Mouse (Mus musculus): ENCODE data around the gene Gm8122. TPM values are rescaled to one million over a fixed set of nuclear protein-coding genes. Genes with fewer than 3 reads are reported as not detected.
"Not testable (repeated sequence)": the region's sequence is repeated elsewhere in the genome, so short reads cannot be mapped to it uniquely, and the experiment has no call there.

Gm8122 gene
- polyA plus RNA-seq, 1 experiment from 2014 or later = not detected

- not testable (repeated sequence) for ATAC-seq (ENCODE audit: insufficient number of reproducible peaks, insufficient read depth, low FRiP score, low read depth); H3K27ac ChIP-seq (replicated peaks in 1 of 2; ENCODE audit: control insufficient read depth in 1 of 2, insufficient read depth in 1 of 2, low read depth in 2 of 2, low read length in 2 of 2); H3K4me2 ChIP-seq (ENCODE audit: low read length); H3K9ac ChIP-seq (ENCODE audit: low read length); H3K9me3 ChIP-seq (ENCODE audit: control insufficient read depth, low read length); H3K27me3 ChIP-seq (ENCODE audit: control insufficient read depth, insufficient read depth, low read length); H3K4me3 ChIP-seq (ENCODE audit: control insufficient read depth in 1 of 2, insufficient read depth in 1 of 2, low read depth in 1 of 2, low read length in 2 of 2); H3K4me1 ChIP-seq (ENCODE audit: control insufficient read depth in 2 of 2, insufficient read depth in 2 of 2, low read length in 2 of 2); H3K36me3 ChIP-seq (ENCODE audit: control insufficient read depth, insufficient read depth, low read length)
- 33% methylated on average over 2 of the region's 2 CpGs for WGBS
Observed at GRCm38 (mm10) chr14:43268521-43269084, 33.5 kb upstream of the Gm8122 start.

GRCm38 (mm10) chr14:43263421-43263820 is 28.3 kb upstream of the Gm8122 start:
- not testable (repeated sequence) for H3K36me3 ChIP-seq (ENCODE audit: control insufficient read depth, insufficient read depth, low read length); H3K9me3 ChIP-seq (ENCODE audit: control insufficient read depth, low read length); ATAC-seq (ENCODE audit: insufficient number of reproducible peaks, insufficient read depth, low FRiP score, low read depth); H3K4me1 ChIP-seq (ENCODE audit: control insufficient read depth in 2 of 2, insufficient read depth in 2 of 2, low read length in 2 of 2); H3K27ac ChIP-seq (replicated peaks in 1 of 2; ENCODE audit: control insufficient read depth in 1 of 2, insufficient read depth in 1 of 2, low read depth in 2 of 2, low read length in 2 of 2); H3K4me2 ChIP-seq (ENCODE audit: low read length); H3K9ac ChIP-seq (ENCODE audit: low read length); H3K4me3 ChIP-seq (ENCODE audit: control insufficient read depth in 1 of 2, insufficient read depth in 1 of 2, low read depth in 1 of 2, low read length in 2 of 2); H3K27me3 ChIP-seq (ENCODE audit: control insufficient read depth, insufficient read depth, low read length)
- WGBS = 82% methylated on average over 3 of the region's 3 CpGs

GRCm38 (mm10) chr14:43258349-43258748 is 23.2 kb upstream of the Gm8122 start, which contains the start of gene Gm8126:
Gm8126 (plus strand) TSS chr14:43258649.
- H3K9ac ChIP-seq (ENCODE audit: low read length); H3K4me1 ChIP-seq (ENCODE audit: control insufficient read depth in 2 of 2, insufficient read depth in 2 of 2, low read length in 2 of 2); H3K36me3 ChIP-seq (ENCODE audit: control insufficient read depth, insufficient read depth, low read length); H3K9me3 ChIP-seq (ENCODE audit: control insufficient read depth, low read length); H3K27ac ChIP-seq (replicated peaks in 1 of 2; ENCODE audit: control insufficient read depth in 1 of 2, insufficient read depth in 1 of 2, low read depth in 2 of 2, low read length in 2 of 2); H3K4me2 ChIP-seq (ENCODE audit: low read length); H3K4me3 ChIP-seq (ENCODE audit: control insufficient read depth in 1 of 2, insufficient read depth in 1 of 2, low read depth in 1 of 2, low read length in 2 of 2); ATAC-seq (ENCODE audit: insufficient number of reproducible peaks, insufficient read depth, low FRiP score, low read depth); H3K27me3 ChIP-seq (ENCODE audit: control insufficient read depth, insufficient read depth, low read length): not testable (repeated sequence)
- WGBS = 84% methylated on average over 3 of the region's 4 CpGs

- not testable (repeated sequence) for ATAC-seq (ENCODE audit: insufficient number of reproducible peaks, insufficient read depth, low FRiP score, low read depth); H3K4me1 ChIP-seq (ENCODE audit: control insufficient read depth in 2 of 2, insufficient read depth in 2 of 2, low read length in 2 of 2); H3K9ac ChIP-seq (ENCODE audit: low read length); H3K4me2 ChIP-seq (ENCODE audit: low read length); H3K9me3 ChIP-seq (ENCODE audit: control insufficient read depth, low read length); H3K4me3 ChIP-seq (ENCODE audit: control insufficient read depth in 1 of 2, insufficient read depth in 1 of 2, low read depth in 1 of 2, low read length in 2 of 2); H3K27me3 ChIP-seq (ENCODE audit: control insufficient read depth, insufficient read depth, low read length); H3K36me3 ChIP-seq (ENCODE audit: control insufficient read depth, insufficient read depth, low read length); H3K27ac ChIP-seq (replicated peaks in 1 of 2; ENCODE audit: control insufficient read depth in 1 of 2, insufficient read depth in 1 of 2, low read depth in 2 of 2, low read length in 2 of 2)
- 70% methylated on average over 1 of the region's 1 CpGs for WGBS
Observed at GRCm38 (mm10) chr14:43256511-43256910, 21.4 kb upstream of the Gm8122 start.

- H3K9me3 ChIP-seq (ENCODE audit: control insufficient read depth, low read length); H3K4me3 ChIP-seq (ENCODE audit: control insufficient read depth in 1 of 2, insufficient read depth in 1 of 2, low read depth in 1 of 2, low read length in 2 of 2); H3K27ac ChIP-seq (replicated peaks in 1 of 2; ENCODE audit: control insufficient read depth in 1 of 2, insufficient read depth in 1 of 2, low read depth in 2 of 2, low read length in 2 of 2); ATAC-seq (ENCODE audit: insufficient number of reproducible peaks, insufficient read depth, low FRiP score, low read depth); H3K9ac ChIP-seq (ENCODE audit: low read length); H3K27me3 ChIP-seq (ENCODE audit: control insufficient read depth, insufficient read depth, low read length); H3K4me2 ChIP-seq (ENCODE audit: low read length); H3K36me3 ChIP-seq (ENCODE audit: control insufficient read depth, insufficient read depth, low read length); H3K4me1 ChIP-seq (ENCODE audit: control insufficient read depth in 2 of 2, insufficient read depth in 2 of 2, low read length in 2 of 2): not testable (repeated sequence)
- 24% methylated on average over 5 of the region's 6 CpGs for WGBS
Observed at GRCm38 (mm10) chr14:43250549-43251253, 15.6 kb upstream of the Gm8122 start.

- H3K4me2 ChIP-seq (ENCODE audit: low read length); H3K36me3 ChIP-seq (ENCODE audit: control insufficient read depth, insufficient read depth, low read length); H3K27me3 ChIP-seq (ENCODE audit: control insufficient read depth, insufficient read depth, low read length); H3K4me1 ChIP-seq (ENCODE audit: control insufficient read depth in 2 of 2, insufficient read depth in 2 of 2, low read length in 2 of 2); H3K27ac ChIP-seq (replicated peaks in 1 of 2; ENCODE audit: control insufficient read depth in 1 of 2, insufficient read depth in 1 of 2, low read depth in 2 of 2, low read length in 2 of 2); H3K4me3 ChIP-seq (ENCODE audit: control insufficient read depth in 1 of 2, insufficient read depth in 1 of 2, low read depth in 1 of 2, low read length in 2 of 2); H3K9ac ChIP-seq (ENCODE audit: low read length); ATAC-seq (ENCODE audit: insufficient number of reproducible peaks, insufficient read depth, low FRiP score, low read depth); H3K9me3 ChIP-seq (ENCODE audit: control insufficient read depth, low read length): not testable (repeated sequence)
- WGBS = 14% methylated on average over 10 of the region's 12 CpGs
Observed at GRCm38 (mm10) chr14:43249611-43250170, 14.6 kb upstream of the Gm8122 start.

- not testable (repeated sequence) for H3K4me3 ChIP-seq (ENCODE audit: control insufficient read depth in 1 of 2, insufficient read depth in 1 of 2, low read depth in 1 of 2, low read length in 2 of 2); H3K4me2 ChIP-seq (ENCODE audit: low read length); H3K36me3 ChIP-seq (ENCODE audit: control insufficient read depth, insufficient read depth, low read length); H3K27ac ChIP-seq (replicated peaks in 1 of 2; ENCODE audit: control insufficient read depth in 1 of 2, insufficient read depth in 1 of 2, low read depth in 2 of 2, low read length in 2 of 2); H3K9me3 ChIP-seq (ENCODE audit: control insufficient read depth, low read length); H3K27me3 ChIP-seq (ENCODE audit: control insufficient read depth, insufficient read depth, low read length); ATAC-seq (ENCODE audit: insufficient number of reproducible peaks, insufficient read depth, low FRiP score, low read depth); H3K9ac ChIP-seq (ENCODE audit: low read length); H3K4me1 ChIP-seq (ENCODE audit: control insufficient read depth in 2 of 2, insufficient read depth in 2 of 2, low read length in 2 of 2)
Observed at GRCm38 (mm10) chr14:43237769-43238168, 2.7 kb upstream of the Gm8122 start.
